Mouse (Mus musculus) Patski (cell line): ENCODE results near the gene Wdr66. TPM values are rescaled to one million over a fixed set of nuclear protein-coding genes. Genes with fewer than 3 reads are reported as not detected.
A peak's percentile ranks its signal among the peaks of the same experiment; 100 is the strongest.

Experiments
- ATAC-seq: fragments of 100-300 bp; one replicate; pipeline ENCODE4 v1.8.0; 2021
- CTCF ChIA-PET: fragments of 350-600 bp; sonication (Branson Sonifier 250); formaldehyde crosslinking; loops from one replicate; lab custom pipeline; 2022; ENCODE audit warnings: inconsistent platforms; lab: Charles Lee
- POLR2A ChIA-PET: fragments of 350-600 bp; sonication (Branson Sonifier 250); formaldehyde crosslinking; loops from one replicate; lab custom pipeline; 2022; ENCODE audit warnings: antibody characterized with exemption, inconsistent platforms; lab: Charles Lee
- DNase-seq: peaks from one replicate; pipeline ENCODE4 v3.0.0-alpha.2; 2011; ENCODE audit warnings: low read depth, low spot score
- H3K27me3 ChIP-seq: fragments of 371-371 bp; one replicate; pipeline ENCODE4 v1.5.1; 2021
- CTCF ChIP-seq: fragments of 100-300 bp; IDR thresholded peaks from one replicate; pipeline ENCODE4 v1.5.1; 2021
- in situ Hi-C: fragments of 300-500 bp; cut with MboI; formaldehyde crosslinking; loops from 3 replicates; pipeline ENCODE4 v1.11.1; 2018; ENCODE audit warnings: low pct_unique_long_range_greater_than_20kb, mixed read lengths
- polyA plus RNA-seq: library from polyadenylated mRNA; unstranded; gene quantifications from one replicate; pipeline ENCODE4 v1.2.3, GENCODE M21; 2021

Wdr66 gene
- polyA plus RNA-seq, 1 experiment from 2014 or later, result 0.14 TPM

- CTCF ChIA-PET, result interaction anchor here (1.5 to 2.2 kb wide), 2 partner anchors 11 to 21 kb away, joined by 5 to 8 read pairs; no protein-coding TSS in a partner anchor
- H3K27me3 ChIP-seq, result no peaks in the 10 kb centered on the region
- DNase-seq (no peak), ATAC-seq (no peak)
- in situ Hi-C loops, result no loop called here
- POLR2A ChIA-PET, result interaction anchor here (2.2 kb wide), 1 partner anchor 11 kb away, joined by 20 read pairs; no protein-coding TSS in a partner anchor
- TF ChIP-seq CTCF, result no peak
Observed at GRCm38 (mm10) chr5:123347985-123348384, 96.1 kb downstream of the Wdr66 start.

GRCm38 (mm10) chr5:123350386-123350785, 98.5 kb downstream of the Wdr66 start:
- no peaks in the 10 kb centered on the region for H3K27me3 ChIP-seq
- TF ChIP-seq CTCF, result no peak

GRCm38 (mm10) chr5:123355918-123356317, 104.0 kb downstream of the Wdr66 start:
- in situ Hi-C loops, result no loop called here

More at GRCm38 (mm10) chr5:123350386-123350785, 98.5 kb downstream of the Wdr66 start:
- ATAC-seq (no peak), DNase-seq (no peak)
- ChIA-PET POLR2A (no interaction called here), CTCF (interaction anchor here (2.0 kb wide), 1 partner anchor 27 kb away, joined by 4 read pairs; no protein-coding TSS in a partner anchor)
- in situ Hi-C loops, result no loop called here

GRCm38 (mm10) chr5:123357253-123357652, 105.4 kb downstream of the Wdr66 start:
- DNase-seq, result no peak
- POLR2A ChIA-PET, result no interaction called here
- ATAC-seq, result no peak
- TF ChIP-seq CTCF, result no peak
- CTCF ChIA-PET, result no interaction called here
- in situ Hi-C loops, result no loop called here
- H3K27me3 ChIP-seq, result no peaks in the 10 kb centered on the region

More at GRCm38 (mm10) chr5:123355918-123356317, 104.0 kb downstream of the Wdr66 start:
- H3K27me3 ChIP-seq, result no peaks in the 10 kb centered on the region
- ChIA-PET CTCF (no interaction called here), POLR2A (interaction anchor here (1.6 kb wide), 1 partner anchor 10 kb away, joined by 7 read pairs; no protein-coding TSS in a partner anchor)
- no peak for TF ChIP-seq CTCF
- ATAC-seq (no peak), DNase-seq (no peak)

- no peak for TF ChIP-seq CTCF
- H3K27me3 ChIP-seq, result no peaks in the 10 kb centered on the region
- CTCF ChIA-PET, result interaction anchor here (0.9 to 1.6 kb wide), 5 partner anchors 12 to 101 kb away, joined by 3 to 5 read pairs (median 3); no protein-coding TSS in a partner anchor
- DNase-seq, result peak; percentile 79
- peak; percentile 44 for ATAC-seq
- POLR2A ChIA-PET, result interaction anchor here (0.6 to 3.0 kb wide), 5 partner anchors 11 to 295 kb away, joined by 3 to 20 read pairs (median 3); no protein-coding TSS in a partner anchor
- in situ Hi-C loops, result no loop called here
Observed at GRCm38 (mm10) chr5:123359431-123359830, 107.5 kb downstream of the Wdr66 start.

- no peaks in the 10 kb centered on the region for H3K27me3 ChIP-seq
- DNase-seq, result no peak
- POLR2A ChIA-PET, result no interaction called here
- CTCF ChIA-PET, result interaction anchor here (1.7 kb wide), 1 partner anchor 22 kb away, joined by 3 read pairs; no protein-coding TSS in a partner anchor
- in situ Hi-C loops, result no loop called here
- no peak for TF ChIP-seq CTCF
- ATAC-seq, result no peak
Observed at GRCm38 (mm10) chr5:123362911-123363310, 111.0 kb downstream of the Wdr66 start.

- DNase-seq (peak; percentile 89), ATAC-seq (peak; percentile 64)
- ChIA-PET POLR2A (interaction anchor here (0.7 to 1.2 kb wide), 3 partner anchors 18 to 456 kb away, joined by 4 to 7 read pairs (median 5); partner anchors contain the start of gene Bcl7a), CTCF (interaction anchor here (0.6 to 1.8 kb wide), 7 partner anchors 11 to 80 kb away, joined by 3 to 4 read pairs (median 4); no protein-coding TSS in a partner anchor)
- H3K27me3 ChIP-seq, result no peaks in the 10 kb centered on the region
- TF ChIP-seq CTCF, result no peak
- in situ Hi-C loops, result no loop called here
Observed at GRCm38 (mm10) chr5:123364302-123364971, 112.5 kb downstream of the Wdr66 start.

GRCm38 (mm10) chr5:123368869-123369488, 117.1 kb downstream of the Wdr66 start:
- ATAC-seq (no peak), DNase-seq (no peak)
- ChIA-PET POLR2A (no interaction called here), CTCF (interaction anchor here (0.7 to 2.7 kb wide), 13 partner anchors 9 to 76 kb away, joined by 3 to 21 read pairs (median 4); partner anchors contain the start of gene Mlxip)
- no peaks in the 10 kb centered on the region for H3K27me3 ChIP-seq
- in situ Hi-C loops, result loop anchor here (5.0 kb wide), 1 partner anchor 82 kb away; no protein-coding TSS in a partner anchor
- peak; percentile 89 for TF ChIP-seq CTCF

- TF ChIP-seq CTCF, result no peak
- DNase-seq (no peak), ATAC-seq (no peak)
- ChIA-PET POLR2A (no interaction called here), CTCF (interaction anchor here (0.9 to 2.7 kb wide), 3 partner anchors 22 to 67 kb away, joined by 3 to 21 read pairs (median 3); no protein-coding TSS in a partner anchor)
- no peaks in the 10 kb centered on the region for H3K27me3 ChIP-seq
- in situ Hi-C loops, result no loop called here
Observed at GRCm38 (mm10) chr5:123370049-123370448, 118.1 kb downstream of the Wdr66 start.

- no peak for ATAC-seq
- no peak for TF ChIP-seq CTCF
- in situ Hi-C loops, result no loop called here
- H3K27me3 ChIP-seq, result no peaks in the 10 kb centered on the region
- DNase-seq, result no peak
- ChIA-PET POLR2A (interaction anchor here (0.7 to 1.5 kb wide), 2 partner anchors 41 to 85 kb away, joined by 3 read pairs; no protein-coding TSS in a partner anchor), CTCF (interaction anchor here (1.3 to 6.0 kb wide), 4 partner anchors 16 to 90 kb away, joined by 3 to 65 read pairs (median 27); no protein-coding TSS in a partner anchor)
Observed at GRCm38 (mm10) chr5:123375262-123375661, 123.4 kb downstream of the Wdr66 start.
